Mouse (Mus musculus) hindbrain, embryonic 16.5 days (tissue): ENCODE results near the gene Myb. TPM values are rescaled to one million over a fixed set of nuclear protein-coding genes. Genes with fewer than 3 reads are reported as not detected.

Source experiments
- ATAC-seq: fragments of 200-750 bp; cut with Nextera tagmentation; 2 replicates; pipeline ENCODE4 v1.8.0; 2017; ENCODE audit warnings: moderate TSS enrichment, moderate library complexity
- H3K27ac ChIP-seq: fragments of 300-500 bp; sonication (generic); 2 replicates; pipeline ENCODE4 v1.5.1; 2014; ENCODE audit warnings: low read depth, mild to moderate bottlenecking, control low read depth, low read length, moderate library complexity
- H3K27me3 ChIP-seq: fragments of 300-500 bp; sonication (generic); replicated peaks from 2 replicates; pipeline ENCODE4 v1.6.1; 2014; ENCODE audit warnings: low read length; ENCODE audit not compliant: control insufficient read depth, insufficient read depth
- H3K36me3 ChIP-seq: fragments of 300-500 bp; sonication (generic); 2 replicates; pipeline ENCODE4 v1.6.1; 2014; ENCODE audit warnings: mild to moderate bottlenecking, low read length, moderate library complexity, mixed read lengths; ENCODE audit not compliant: control insufficient read depth, insufficient read depth
- H3K4me1 ChIP-seq: fragments of 300-500 bp; sonication (generic); 2 replicates; pipeline ENCODE4 v1.6.1; 2014; ENCODE audit warnings: low read depth, low read length; ENCODE audit not compliant: control insufficient read depth, insufficient read depth
- H3K4me2 ChIP-seq: fragments of 300-500 bp; sonication (generic); 2 replicates; pipeline ENCODE4 v1.6.1; 2014; ENCODE audit warnings: mild to moderate bottlenecking, low read length, control low read depth, moderate library complexity
- H3K4me3 ChIP-seq: fragments of 300-500 bp; sonication (generic); 2 replicates; pipeline ENCODE4 v1.5.1; 2014; ENCODE audit warnings: mild to moderate bottlenecking, low read length, control low read depth, moderate library complexity
- H3K9ac ChIP-seq: fragments of 300-500 bp; sonication (generic); 2 replicates; pipeline ENCODE4 v1.6.1; 2014; ENCODE audit warnings: low read depth, mild to moderate bottlenecking, control low read depth, low read length, moderate library complexity
- H3K9me3 ChIP-seq: fragments of 300-500 bp; sonication (generic); 2 replicates; pipeline ENCODE4 v1.6.1; 2014; ENCODE audit warnings: mild to moderate bottlenecking, low read length, moderate library complexity; ENCODE audit not compliant: control insufficient read depth
- WGBS: fragments of 180-500 bp; shearing (Covaris S2); extraction: QIAGEN DNeasy Blood & Tissue Kit; methylation state at CpG from one replicate; pipeline ENCODE4 v1.1.7; 2014; 5-methylcytosine and 5-hydroxymethylcytosine counted together
- polyA plus RNA-seq: library from polyadenylated mRNA; unstranded; fragments of >200 nt; fragmentation: Nextera tagmentation; extraction: Ambion mirVana; gene quantifications from 2 replicates; pipeline ENCODE4 v1.2.1, GENCODE M21; 2015

The Myb gene
- polyA plus RNA-seq, 1 experiment from 2014 or later = 2.4 TPM

- H3K4me1 ChIP-seq = peaks cover 16% of the 10 kb centered on the region
- no peak overlapping the region for H3K27ac ChIP-seq
- peak; percentile 37; the same call in 1 of the 2 replicates for ATAC-seq
- H3K27me3 ChIP-seq = peaks cover 5% of the 10 kb centered on the region
- WGBS = under 1% methylated on average over 44 of the region's 44 CpGs
- peak overlapping the region; percentile 82 for H3K9ac ChIP-seq
- H3K4me3 ChIP-seq = peak overlapping the region; percentile 75
- H3K36me3 ChIP-seq = no peaks in the 10 kb centered on the region
- H3K9me3 ChIP-seq = no peaks in the 10 kb centered on the region
- peak overlapping the region; percentile 100 for H3K4me2 ChIP-seq
Measured at GRCm38 (mm10) chr10:21159697-21160394, 938 bp downstream of the Myb start.

- WGBS = under 1% methylated on average over 32 of the region's 35 CpGs
- Histone ChIP-seq H3K27me3 (peaks cover 5% of the 10 kb centered on the region), H3K4me1 (peaks cover 16% of the 10 kb centered on the region), H3K9me3 (no peaks in the 10 kb centered on the region), H3K4me3 (peak overlapping the region; percentile 75), H3K27ac (no peak overlapping the region), H3K4me2 (peak overlapping the region; percentile 100), H3K36me3 (no peaks in the 10 kb centered on the region), H3K9ac (peak overlapping the region; percentile 60)
- ATAC-seq = no peak
Measured at GRCm38 (mm10) chr10:21158918-21159443, 1.8 kb downstream of the Myb start.

GRCm38 (mm10) chr10:21158111-21158917 lies 2.5 kb downstream of the Myb start:
- Histone ChIP-seq H3K4me3 (peak overlapping the region; percentile 75), H3K27ac (no peak overlapping the region), H3K4me1 (peaks cover 16% of the 10 kb centered on the region), H3K9me3 (no peaks in the 10 kb centered on the region), H3K9ac (peak overlapping the region; percentile 60), H3K36me3 (no peaks in the 10 kb centered on the region), H3K27me3 (peaks cover 5% of the 10 kb centered on the region), H3K4me2 (peak overlapping the region; percentile 100)
- WGBS = 3% methylated on average over 19 of the region's 19 CpGs
- ATAC-seq = no peak

- H3K4me3 ChIP-seq = no peak overlapping the region
- no peak overlapping the region for H3K4me2 ChIP-seq
- no peak for ATAC-seq
- H3K27me3 ChIP-seq = peaks cover 5% of the 10 kb centered on the region
- H3K27ac ChIP-seq = no peak overlapping the region
- no peaks in the 10 kb centered on the region for H3K9me3 ChIP-seq
- 78% methylated on average over 5 of the region's 5 CpGs for WGBS
- no peak overlapping the region for H3K9ac ChIP-seq
- peaks cover 16% of the 10 kb centered on the region for H3K4me1 ChIP-seq
- no peaks in the 10 kb centered on the region for H3K36me3 ChIP-seq
Measured at GRCm38 (mm10) chr10:21156953-21157499, 3.8 kb downstream of the Myb start.

GRCm38 (mm10) chr10:21156416-21156815 lies 4.4 kb downstream of the Myb start:
- Histone ChIP-seq H3K9ac (no peak overlapping the region), H3K4me2 (no peak overlapping the region), H3K4me3 (no peak overlapping the region), H3K9me3 (no peaks in the 10 kb centered on the region), H3K27me3 (peaks cover 5% of the 10 kb centered on the region), H3K36me3 (no peaks in the 10 kb centered on the region), H3K27ac (no peak overlapping the region), H3K4me1 (peaks cover 15% of the 10 kb centered on the region)
- 96% methylated on average over 3 of the region's 3 CpGs for WGBS
- no peak for ATAC-seq

GRCm38 (mm10) chr10:21154927-21155326 lies 5.9 kb downstream of the Myb start:
- Histone ChIP-seq H3K27ac (no peak overlapping the region), H3K9ac (no peak overlapping the region), H3K4me3 (no peak overlapping the region), H3K4me2 (no peak overlapping the region), H3K36me3 (no peaks in the 10 kb centered on the region), H3K27me3 (peaks cover 5% of the 10 kb centered on the region), H3K9me3 (no peaks in the 10 kb centered on the region), H3K4me1 (peaks cover 11% of the 10 kb centered on the region)
- 91% methylated on average over 3 of the region's 3 CpGs for WGBS
- ATAC-seq = no peak

GRCm38 (mm10) chr10:21153433-21153832 lies 7.4 kb downstream of the Myb start:
- Histone ChIP-seq H3K4me2 (no peak overlapping the region), H3K4me1 (peaks cover 3% of the 10 kb centered on the region), H3K9ac (no peak overlapping the region), H3K9me3 (no peaks in the 10 kb centered on the region), H3K4me3 (no peak overlapping the region), H3K27me3 (peaks cover 5% of the 10 kb centered on the region), H3K27ac (no peak overlapping the region), H3K36me3 (no peaks in the 10 kb centered on the region)
- 96% methylated on average over 4 of the region's 4 CpGs for WGBS
- no peak for ATAC-seq

GRCm38 (mm10) chr10:21152812-21153211 lies 8.0 kb downstream of the Myb start:
- Histone ChIP-seq H3K27me3 (0 out of 2 replicates have a peak, but pooled peaks cover under 1% of the 10 kb centered on the region), H3K27ac (no peak overlapping the region), H3K4me2 (no peak overlapping the region), H3K9ac (no peak overlapping the region), H3K4me3 (no peak overlapping the region), H3K36me3 (no peaks in the 10 kb centered on the region), H3K4me1 (no peaks in the 10 kb centered on the region), H3K9me3 (no peaks in the 10 kb centered on the region)
- 98% methylated on average over 5 of the region's 5 CpGs for WGBS
- ATAC-seq = no peak

GRCm38 (mm10) chr10:21151320-21151719 lies 9.5 kb downstream of the Myb start:
- Histone ChIP-seq H3K27me3 (no peaks in the 10 kb centered on the region), H3K27ac (no peak overlapping the region)

More at GRCm38 (mm10) chr10:21151320-21151719, 9.5 kb downstream of the Myb start:
- Histone ChIP-seq H3K4me2 (no peak overlapping the region), H3K4me1 (no peaks in the 10 kb centered on the region), H3K9ac (no peak overlapping the region), H3K4me3 (no peak overlapping the region), H3K9me3 (no peaks in the 10 kb centered on the region), H3K36me3 (no peaks in the 10 kb centered on the region)
- ATAC-seq = no peak
